Mouse (Mus musculus) liver, adult 2 months (tissue): ENCODE data around the gene Gm29427. TPM values are rescaled to one million over a fixed set of nuclear protein-coding genes. Genes with fewer than 3 reads are reported as not detected.

ENCODE experiments used
- DNase-seq: peaks from one replicate; pipeline ENCODE4 v3.0.0-alpha.2; 2011; ENCODE audit warnings: low read depth, low spot score; ENCODE audit errors: extremely low read depth
- H3K27ac ChIP-seq: fragments of 200-500 bp; replicated peaks from 2 replicates; pipeline ENCODE4 v1.5.1; 2012; ENCODE audit warnings: low read depth, mild to moderate bottlenecking, control low read depth, inconsistent platforms, low read length; ENCODE audit not compliant: insufficient read depth
- H3K27me3 ChIP-seq: fragments of 200-500 bp; 2 replicates; pipeline ENCODE4 v1.6.1; 2012; ENCODE audit warnings: mild to moderate bottlenecking, moderate library complexity, low read length, inconsistent platforms; ENCODE audit not compliant: control insufficient read depth, insufficient read depth
- H3K36me3 ChIP-seq: fragments of 200-500 bp; 2 replicates; pipeline ENCODE4 v1.6.1; 2012; ENCODE audit warnings: low read length, inconsistent platforms; ENCODE audit not compliant: control insufficient read depth, insufficient read depth
- H3K4me1 ChIP-seq: fragments of 200-500 bp; 2 replicates; pipeline ENCODE4 v1.6.1; 2011; ENCODE audit warnings: low read length; ENCODE audit not compliant: control insufficient read depth, insufficient read depth
- H3K4me3 ChIP-seq: fragments of 200-500 bp; 2 replicates; pipeline ENCODE4 v1.5.1; 2011; ENCODE audit warnings: low read depth, mild to moderate bottlenecking, control low read depth, low read length, moderate library complexity; ENCODE audit not compliant: insufficient read depth
- H3K79me2 ChIP-seq: fragments of 200-500 bp; 2 replicates; pipeline ENCODE4 v1.6.1; 2012; ENCODE audit warnings: inconsistent platforms, mild to moderate bottlenecking, low read length, moderate library complexity; ENCODE audit not compliant: control insufficient read depth, insufficient read depth
- H3K9ac ChIP-seq: fragments of 200-500 bp; 2 replicates; pipeline ENCODE4 v1.6.1; 2012; ENCODE audit warnings: low read depth, mild to moderate bottlenecking, control low read depth, inconsistent platforms, low read length
- CTCF ChIP-seq: fragments of 200-500 bp; IDR thresholded peaks from 2 replicates; pipeline ENCODE4 v1.5.1; 2011; ENCODE audit warnings: low read depth, low read length, control low read depth
- POLR2A ChIP-seq: fragments of 200-500 bp; IDR thresholded peaks from 2 replicates; pipeline ENCODE4 v1.6.1; 2011; ENCODE audit warnings: low read length, control low read depth; ENCODE audit not compliant: insufficient read depth; ENCODE audit errors: extremely low read depth
- WGBS: fragments of 180-500 bp; shearing (Covaris S2); methylation state at CpG from one replicate; pipeline ENCODE4 v1.1.7; 2018; 5-methylcytosine and 5-hydroxymethylcytosine counted together
- polyA plus RNA-seq: library from polyadenylated mRNA; depleted of rRNA; stranded (reverse); fragments of >200 nt; gene quantifications from 2 replicates; pipeline ENCODE4 v1.2.3, GENCODE M21; 2012
- total RNA-seq: library from RNA; depleted of rRNA; stranded (reverse); fragments of >200 nt; gene quantifications from 2 replicates; pipeline ENCODE4 v1.2.3, GENCODE M21; 2014

Gm29427 gene
- total and polyA plus RNA-seq, 2 experiments: not detected

GRCm38 (mm10) chr1:130703613-130704012 is 12.0 kb downstream of the Gm29427 start:
- Histone ChIP-seq H3K9ac (no peak overlapping the region), H3K4me1 (no peaks in the 10 kb centered on the region), H3K4me3 (no peak overlapping the region), H3K79me2 (no peaks in the 10 kb centered on the region), H3K36me3 (peaks cover 74% of the 10 kb centered on the region), H3K27ac (no peak overlapping the region), H3K27me3 (no peaks in the 10 kb centered on the region)
- peak; percentile 67 for DNase-seq
- WGBS: 26% methylated on average over 2 of the region's 2 CpGs
- no peak for TF ChIP-seq CTCF
- no peak for TF ChIP-seq POLR2A

- TF ChIP-seq POLR2A: no peak
- TF ChIP-seq CTCF: no peak
- Histone ChIP-seq H3K9ac (no peak overlapping the region), H3K27me3 (no peaks in the 10 kb centered on the region), H3K79me2 (no peaks in the 10 kb centered on the region), H3K36me3 (peaks cover 72% of the 10 kb centered on the region), H3K27ac (no peak overlapping the region), H3K4me1 (no peaks in the 10 kb centered on the region), H3K4me3 (no peak overlapping the region)
- no peak for DNase-seq
- whole genome bisulfite sequencing: 97% methylated on average over 11 of the region's 11 CpGs
These were observed 13.6 kb downstream of the Gm29427 start for GRCm38 (mm10) chr1:130701976-130702375.

- Histone ChIP-seq H3K9ac (no peak overlapping the region), H3K4me1 (peaks cover 3% of the 10 kb centered on the region; the same call in 1 of the 2 replicates), H3K36me3 (peaks cover 66% of the 10 kb centered on the region), H3K27ac (no peak overlapping the region), H3K4me3 (no peak overlapping the region), H3K27me3 (no peaks in the 10 kb centered on the region), H3K79me2 (no peaks in the 10 kb centered on the region)
- WGBS: 59% methylated on average over 10 of the region's 10 CpGs
- no peak for TF ChIP-seq POLR2A
- TF ChIP-seq CTCF: no peak
- peak; percentile 75 for DNase-seq
These were observed 15.5 kb downstream of the Gm29427 start for GRCm38 (mm10) chr1:130699937-130700633.

DNA sequence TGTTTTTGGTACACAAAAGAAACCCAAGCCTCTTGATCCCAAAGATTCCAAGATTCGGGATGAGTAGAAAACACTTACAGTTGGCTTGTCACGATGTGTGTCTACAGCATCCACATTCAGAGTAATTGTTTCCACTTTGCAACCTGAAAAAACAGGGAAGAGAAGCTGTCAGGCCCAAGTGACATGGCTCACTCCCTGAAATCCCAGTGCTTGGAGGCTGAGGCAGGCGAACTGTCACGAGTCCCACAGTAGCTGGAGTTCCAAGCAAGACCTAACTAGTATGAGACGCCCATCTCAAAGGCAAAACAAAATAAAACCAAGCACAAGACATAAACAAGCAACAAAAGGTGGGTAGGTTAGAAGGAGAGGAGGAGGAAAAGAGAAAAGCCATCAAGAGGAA is 17.0 kb downstream of the Gm29427 start:
- no peak overlapping the region for H3K27ac ChIP-seq
- DNase-seq: no peak
- no peak for TF ChIP-seq CTCF
- TF ChIP-seq POLR2A: no peak
- no peak overlapping the region for H3K9ac ChIP-seq
- peaks cover 63% of the 10 kb centered on the region for H3K36me3 ChIP-seq
- no peak overlapping the region for H3K4me3 ChIP-seq
- H3K27me3 ChIP-seq: no peaks in the 10 kb centered on the region
- H3K4me1 ChIP-seq: peaks cover 4% of the 10 kb centered on the region; the same call in 1 of the 2 replicates
- H3K79me2 ChIP-seq: no peaks in the 10 kb centered on the region
- WGBS: 94% methylated on average over 5 of the region's 5 CpGs

DNA sequence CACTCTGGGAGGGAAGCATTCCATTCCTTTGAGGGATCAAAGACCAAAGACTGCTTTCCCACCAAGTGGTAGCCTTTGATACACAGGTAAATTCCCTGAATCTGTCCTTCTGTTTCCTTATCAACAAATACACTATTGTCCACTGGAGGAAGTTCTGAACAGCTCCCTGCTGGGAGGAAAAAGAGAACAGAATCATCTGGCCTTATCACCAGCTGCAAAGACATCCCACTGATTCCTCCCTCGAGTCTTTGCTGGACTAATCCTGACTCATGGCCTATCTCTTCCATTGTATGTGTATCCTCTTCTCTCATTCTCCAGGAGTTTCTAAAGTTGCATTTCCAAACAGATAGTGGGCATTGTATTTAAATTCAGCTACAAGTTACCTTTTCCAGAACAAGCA is 31.7 kb downstream of the Gm29427 start:
- Histone ChIP-seq H3K4me3 (no peak overlapping the region), H3K79me2 (no peaks in the 10 kb centered on the region), H3K36me3 (peaks cover 2% of the 10 kb centered on the region; the same call in 1 of the 2 replicates), H3K27ac (no peak overlapping the region), H3K9ac (no peak overlapping the region), H3K4me1 (peaks cover 33% of the 10 kb centered on the region), H3K27me3 (no peaks in the 10 kb centered on the region)
- WGBS: 62% methylated on average over 1 of the region's 1 CpGs
- TF ChIP-seq POLR2A (no peak), CTCF (no peak)
- no peak for DNase-seq

DNA sequence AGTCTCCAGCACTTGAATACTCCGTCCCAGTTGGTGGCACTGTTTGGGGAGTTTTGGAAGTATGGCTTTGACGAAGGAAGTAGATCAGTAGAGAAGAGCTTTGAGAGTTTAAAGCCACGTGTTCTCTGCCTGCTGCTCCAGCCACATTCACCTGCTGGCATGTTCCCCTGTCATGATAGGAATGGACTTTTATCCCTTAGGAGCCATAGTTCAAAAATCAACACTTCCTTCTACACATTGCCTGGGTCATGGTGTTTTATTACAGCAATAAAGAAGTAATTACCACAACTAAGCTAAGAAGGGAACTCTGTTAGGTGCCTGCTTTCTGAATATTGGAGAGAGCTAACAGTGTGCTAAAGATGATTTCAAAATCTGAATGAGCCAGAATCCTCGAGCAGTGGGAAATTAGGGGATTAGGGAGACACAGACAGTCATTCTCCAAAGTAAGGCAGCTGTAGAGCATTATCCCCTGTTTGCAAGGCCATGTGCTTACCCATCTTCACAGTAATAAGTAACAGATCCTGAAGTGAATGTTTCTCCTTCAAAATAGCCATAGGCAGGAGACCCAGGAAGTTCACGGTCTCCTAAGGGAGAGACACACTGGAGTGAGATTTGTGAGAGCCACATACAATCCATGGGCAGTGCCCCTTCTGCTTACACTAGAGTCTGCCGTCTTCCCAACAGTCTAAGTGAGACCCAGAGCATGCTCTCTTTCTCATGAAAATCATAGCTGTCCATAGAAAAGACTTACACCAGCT is 33.8 kb downstream of the Gm29427 start:
- Histone ChIP-seq H3K4me3 (no peak overlapping the region), H3K9ac (no peak overlapping the region), H3K79me2 (no peaks in the 10 kb centered on the region), H3K4me1 (peaks cover 41% of the 10 kb centered on the region), H3K27ac (peak overlapping the region; percentile 65), H3K27me3 (no peaks in the 10 kb centered on the region), H3K36me3 (no peaks in the 10 kb centered on the region)
- peak; percentile 90 for DNase-seq
- WGBS: 56% methylated on average over 6 of the region's 6 CpGs
- TF ChIP-seq CTCF (no peak), POLR2A (no peak)
